Mouse (Mus musculus) induced T-regulatory cell, adult 2 months (primary cell): ENCODE data around the gene Gm3194.
"Not testable (repeated sequence)": the region's sequence is repeated elsewhere in the genome, so short reads cannot be mapped to it uniquely, and the experiment has no call there.

Experiments
- DNase-seq: peaks from one replicate; pipeline ENCODE4 v3.0.0-alpha.2; 2012; ENCODE audit warnings: low read depth

The Gm3194 gene

GRCm38 (mm10) chr14:5455367-5455766, at the start of gene Gm3194:
Gene Gm3194, minus strand, starts transcription at chr14:5455467.
- not testable (repeated sequence) for DNase-seq

- DNase-seq, result not testable (repeated sequence)
Measured at GRCm38 (mm10) chr14:5501374-5501773, 46.1 kb upstream of the Gm3194 start, which contains the start of gene Gm3488. Gene Gm3488, plus strand, starts transcription at chr14:5501674.

DNA sequence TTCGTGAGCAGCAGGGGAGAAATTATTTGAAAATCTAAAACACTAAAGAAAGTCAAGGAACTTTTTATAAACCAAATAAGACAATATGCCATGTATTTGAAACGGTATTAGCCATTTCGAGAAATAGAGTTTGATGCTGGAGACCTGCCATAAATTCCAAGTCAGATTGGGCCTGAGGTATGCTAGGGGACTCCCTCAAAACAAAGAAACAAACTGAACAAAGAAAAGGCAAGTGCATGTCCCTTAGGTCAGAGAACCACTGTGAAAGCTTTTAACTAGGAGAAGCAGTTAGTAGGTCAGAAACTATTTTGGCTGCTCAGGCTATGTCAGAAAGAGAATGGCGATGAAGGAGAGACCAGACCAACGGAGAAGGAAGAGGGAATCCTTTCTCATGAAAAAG, 28.6 kb upstream of the Gm3194 start, which contains the start of gene Gm3187:
Gene Gm3187 (plus strand): TSS at position 301 of the 400 bp plus-strand sequence.
- DNase-seq, result not testable (repeated sequence)

DNA sequence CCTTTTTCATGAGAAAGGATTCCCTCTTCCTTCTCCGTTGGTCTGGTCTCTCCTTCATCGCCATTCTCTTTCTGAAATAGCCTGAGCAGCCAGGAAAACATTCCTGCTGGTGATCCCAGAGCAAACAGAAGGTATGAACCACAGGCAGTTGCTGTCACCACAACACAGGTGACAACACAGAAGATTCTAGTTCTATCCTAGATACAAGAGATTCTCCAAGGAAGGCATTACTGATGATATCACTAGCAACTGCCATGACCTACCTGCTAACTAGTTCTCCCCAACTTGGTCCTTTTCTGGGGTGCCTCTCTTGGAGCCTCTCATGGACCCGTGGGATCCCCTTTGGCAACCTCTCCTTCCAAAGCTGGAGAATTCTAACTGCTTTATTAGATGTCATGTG, 22.5 kb upstream of the Gm3194 start, which contains the start of gene Gm8246:
Gene Gm8246 (minus strand): TSS at position 101 of the 400 bp plus-strand sequence.
- not testable (repeated sequence) for DNase-seq

DNA sequence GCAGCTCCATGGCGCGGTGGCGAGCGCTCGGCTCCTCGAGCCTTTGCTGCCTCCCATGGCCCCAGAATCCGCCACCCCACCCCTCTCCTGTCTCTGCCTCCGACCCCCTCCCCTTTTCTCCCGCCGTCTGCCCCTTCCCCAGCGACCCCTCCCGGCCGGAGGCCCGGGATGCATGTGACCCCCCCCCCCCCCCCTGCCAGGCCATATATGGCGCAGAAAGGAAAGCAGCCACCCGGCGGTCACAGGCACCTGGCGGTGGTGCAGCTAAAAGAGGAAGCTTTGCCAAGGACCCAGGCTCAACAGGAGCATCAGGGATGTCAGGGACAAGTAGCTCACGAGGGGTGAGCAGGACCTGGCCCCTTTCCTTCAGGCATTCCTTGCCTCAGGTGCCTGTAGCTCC, 5.2 kb upstream of the Gm3194 start:
- DNase-seq, result not testable (repeated sequence)

GRCm38 (mm10) chr14:5388949-5389348, 66.3 kb downstream of the Gm3194 start, which contains the start of gene Gm3500:
Gene Gm3500, minus strand, starts transcription at chr14:5389049.
- not testable (repeated sequence) for DNase-seq
